Mouse (Mus musculus): Measurements from ENCODE around the gene Rspo4. TPM values are rescaled to one million over a fixed set of nuclear protein-coding genes. Genes with fewer than 3 reads are reported as not detected.

Gene Rspo4
- not detected for total RNA-seq (2023)

DNA sequence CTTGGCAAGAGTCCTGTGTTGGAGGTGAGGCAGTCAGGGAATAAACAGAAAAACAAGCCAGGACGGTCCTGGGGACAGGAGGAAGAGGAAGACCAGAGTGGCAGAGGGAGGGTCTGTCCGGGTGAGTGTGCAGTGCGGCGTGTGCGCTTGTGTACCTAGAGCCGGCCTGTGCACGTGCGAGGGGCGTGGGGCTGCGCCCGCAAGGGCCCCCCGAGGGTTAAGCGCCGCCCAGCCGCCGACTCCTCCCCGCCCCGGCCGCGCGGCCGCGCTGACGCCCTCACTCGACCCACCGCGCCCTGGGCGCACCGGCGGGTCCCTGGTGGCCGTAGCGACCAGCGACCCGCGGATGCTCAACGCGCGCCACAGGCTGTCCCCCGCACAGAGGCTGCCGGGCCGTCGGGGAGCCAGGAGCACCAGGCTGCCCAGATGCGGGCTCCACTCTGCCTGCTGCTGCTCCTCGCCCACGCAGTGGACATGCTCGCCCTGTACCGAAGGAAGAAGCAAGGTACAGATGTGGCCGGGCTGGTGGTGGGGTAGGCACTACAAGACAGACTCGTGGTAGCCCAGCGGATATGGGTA is at the start of gene Rspo4:
TSS of gene Rspo4 (plus strand) at position 280 of the 579 bp plus-strand sequence.

DNA sequence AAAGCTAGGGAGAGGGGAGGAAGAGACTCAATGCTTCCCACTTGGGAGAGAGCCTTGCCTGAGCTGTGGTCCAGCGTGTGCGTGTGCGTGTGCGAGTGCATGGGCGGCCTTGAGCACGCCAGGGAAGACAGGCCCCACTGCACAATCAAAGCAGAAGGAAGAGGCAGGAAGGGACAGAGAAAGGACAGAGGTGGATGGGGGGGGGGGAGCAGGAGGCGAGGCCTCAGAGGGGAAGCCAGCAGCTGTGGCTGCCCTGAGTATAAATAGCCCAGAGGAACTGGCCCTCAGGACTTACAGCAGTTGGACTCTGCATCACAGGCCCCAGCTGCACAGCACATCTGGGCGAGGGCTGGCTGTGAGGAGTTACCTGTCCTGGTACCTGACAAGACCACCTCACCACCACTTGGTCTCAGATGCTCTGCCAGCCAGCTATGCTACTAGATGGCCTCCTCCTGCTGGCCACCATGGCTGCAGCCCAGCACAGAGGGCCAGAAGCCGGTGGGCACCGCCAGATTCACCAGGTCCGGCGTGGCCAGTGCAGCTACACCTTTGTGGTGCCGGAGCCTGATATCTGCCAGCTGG is 68.3 kb downstream of the Rspo4 start, which contains the start of gene Angpt4:
TSS of gene Angpt4 (plus strand) at position 292 of the 582 bp plus-strand sequence.

Other genes with a start within 250 kb of the Rspo4 start
- 9.2 TPM for gene Snph, start 210.3 kb upstream of the Rspo4 start, total RNA-seq (2023)
- not detected for gene Rad21l, start 174.4 kb upstream of the Rspo4 start, total RNA-seq (2023)
- gene Tmem74b, start 140.9 kb upstream of the Rspo4 start, total RNA-seq (2023), result not detected
- 53.2 TPM for gene Psmf1, start 98.7 kb upstream of the Rspo4 start, total RNA-seq (2023)
- not detected for gene Angpt4, start 68.3 kb downstream of the Rspo4 start, total RNA-seq (2023)
- gene Fam110a, start 137.3 kb downstream of the Rspo4 start, total RNA-seq (2023), result 3.9 TPM
- gene Slc52a3, start 153.6 kb downstream of the Rspo4 start, total RNA-seq (2023), result 3.2 TPM
- not detected for gene Scrt2, start 238.6 kb downstream of the Rspo4 start, total RNA-seq (2023)

Data from CD4-positive naive resting alpha-beta T cell, adult 76 days (primary cell).